Mouse (Mus musculus) CH12.LX (cell line): ENCODE measurements around the gene Myo1h. TPM values are rescaled to one million over a fixed set of nuclear protein-coding genes. Genes with fewer than 3 reads are reported as not detected.

Source experiments
- DNase-seq: peaks from one replicate; pipeline ENCODE4 v3.0.0-alpha.2; 2013; ENCODE audit errors: extremely low read depth
- H3K27ac ChIP-seq: 2 replicates; pipeline ENCODE4 v1.5.1; 2012; ENCODE audit warnings: low read depth, mild to moderate bottlenecking, control low read depth, moderate library complexity; ENCODE audit not compliant: insufficient read depth
- H3K27me3 ChIP-seq: replicated peaks from 2 replicates; pipeline ENCODE3; 2012; ENCODE audit warnings: inconsistent platforms
- H3K36me3 ChIP-seq, 2 experiments: replicated peaks in 1 of 2; 2 replicates each; pipeline versions ENCODE3 to v1.6.1; 2012; ENCODE audit warnings: inconsistent platforms in 1 of 2, low read length in 1 of 2, mild to moderate bottlenecking in 1 of 2, mixed read lengths in 1 of 2, moderate library complexity in 1 of 2; ENCODE audit not compliant: control insufficient read depth in 1 of 2, insufficient read depth in 1 of 2
- H3K4me1 ChIP-seq, 2 experiments: 2 replicates each; pipeline ENCODE4 v1.6.1; 2012; ENCODE audit warnings: inconsistent platforms in 1 of 2, moderate library complexity in 1 of 2; ENCODE audit not compliant: insufficient read depth in 2 of 2, control insufficient read depth in 1 of 2
- H3K4me2 ChIP-seq: 2 replicates; pipeline ENCODE4 v1.6.1; 2012; ENCODE audit warnings: low read depth, mild to moderate bottlenecking, control low read depth; ENCODE audit not compliant: poor library complexity, insufficient read depth, severe bottlenecking
- H3K4me3 ChIP-seq, 3 experiments: fragments of 150-350 bp in 1 of 3; sonication (generic) in 1 of 3; replicated peaks in 1 of 3; 2 replicates each; pipeline versions ENCODE3 to v1.5.1; 2011 to 2012; ENCODE audit warnings: low read depth in 2 of 3, low read length in 2 of 3, mild to moderate bottlenecking in 2 of 3, moderate library complexity in 2 of 3, control low read depth in 1 of 3, improper control_type of control experiment in 1 of 3, inconsistent platforms in 1 of 3, mixed read lengths in 1 of 3; ENCODE audit not compliant: poor library complexity in 1 of 3
- H3K79me2 ChIP-seq: replicated peaks from 2 replicates; pipeline ENCODE4 v1.6.1; 2012; ENCODE audit warnings: mild to moderate bottlenecking, moderate library complexity; ENCODE audit not compliant: control insufficient read depth, poor library complexity, insufficient read depth, severe bottlenecking; ENCODE audit errors: extremely low read depth
- H3K9ac ChIP-seq: 2 replicates; pipeline ENCODE4 v1.6.1; 2012; ENCODE audit warnings: low read depth, mild to moderate bottlenecking, control low read depth, moderate library complexity; ENCODE audit not compliant: insufficient read depth
- H3K9me3 ChIP-seq: replicated peaks from 2 replicates; pipeline ENCODE3; 2012; ENCODE audit warnings: low read length, inconsistent platforms, mixed read lengths
- BHLHE40 ChIP-seq: IDR thresholded peaks from 2 replicates; pipeline ENCODE4 v1.6.1; 2011; ENCODE audit warnings: mild to moderate bottlenecking, low read depth, low read length, improper control_type of control experiment
- CHD1 ChIP-seq: IDR thresholded peaks from 2 replicates; pipeline ENCODE4 v1.6.1; 2012; ENCODE audit warnings: low read depth, low read length, improper control_type of control experiment, inconsistent platforms
- CHD2 ChIP-seq: IDR thresholded peaks from 2 replicates; pipeline ENCODE4 v1.6.1; 2011; ENCODE audit warnings: low read length, improper control_type of control experiment
- CTCF ChIP-seq, 2 experiments: IDR thresholded peaks in 1 of 2; conservative IDR thresholded peaks in 1 of 2; 2 replicates each; pipeline ENCODE4 v1.5.1; 2011 to 2012; ENCODE audit warnings: low read depth in 2 of 2, low read length in 2 of 2, improper control_type of control experiment in 1 of 2, inconsistent platforms in 1 of 2, mild to moderate bottlenecking in 1 of 2, moderate library complexity in 1 of 2
- E2F4 ChIP-seq: IDR thresholded peaks from 2 replicates; pipeline ENCODE4 v1.6.1; 2011; ENCODE audit warnings: low read depth, low read length, improper control_type of control experiment; ENCODE audit not compliant: insufficient replicate concordance
- ELF1 ChIP-seq: IDR thresholded peaks from 2 replicates; pipeline ENCODE4 v1.6.1; 2014; ENCODE audit warnings: low read depth, mild to moderate bottlenecking, inconsistent platforms, low read length, improper control_type of control experiment
- EP300 ChIP-seq: IDR thresholded peaks from 2 replicates; pipeline ENCODE4 v1.6.1; 2011; ENCODE audit warnings: low read length, improper control_type of control experiment
- ETS1 ChIP-seq: conservative IDR thresholded peaks from 2 replicates; pipeline ENCODE4 v1.6.1; 2012; ENCODE audit warnings: low read depth, mild to moderate bottlenecking, inconsistent platforms, low read length, improper control_type of control experiment, moderate library complexity
- GABPA ChIP-seq: IDR thresholded peaks from 2 replicates; pipeline ENCODE4 v1.6.1; 2012; ENCODE audit warnings: low read depth, low read length, improper control_type of control experiment, inconsistent platforms; ENCODE audit not compliant: insufficient replicate concordance
- HCFC1 ChIP-seq: IDR thresholded peaks from 2 replicates; pipeline ENCODE4 v1.6.1; 2012; ENCODE audit warnings: low read depth, mild to moderate bottlenecking, inconsistent platforms, low read length, improper control_type of control experiment
- IRF4 ChIP-seq: IDR thresholded peaks from 2 replicates; pipeline ENCODE4 v1.6.1; 2014; ENCODE audit warnings: low read depth, mild to moderate bottlenecking, inconsistent platforms, low read length, improper control_type of control experiment
- JUN ChIP-seq: IDR thresholded peaks from 2 replicates; pipeline ENCODE4 v1.6.1; 2011; ENCODE audit warnings: low read depth, mild to moderate bottlenecking, low read length, improper control_type of control experiment, moderate library complexity; ENCODE audit not compliant: insufficient read depth
- JUND ChIP-seq: conservative IDR thresholded peaks from 2 replicates; pipeline ENCODE4 v1.6.1; 2011; ENCODE audit warnings: low read depth, low read length, improper control_type of control experiment
- KAT2A ChIP-seq: IDR thresholded peaks from 2 replicates; pipeline ENCODE4 v1.6.1; 2012; ENCODE audit warnings: low read length, improper control_type of control experiment, inconsistent platforms; ENCODE audit not compliant: insufficient replicate concordance
- MAFK ChIP-seq: IDR thresholded peaks from 2 replicates; pipeline ENCODE4 v1.6.1; 2011; ENCODE audit warnings: low read length, improper control_type of control experiment; ENCODE audit not compliant: insufficient replicate concordance
- MAX ChIP-seq: IDR thresholded peaks from 2 replicates; pipeline ENCODE4 v1.6.1; 2011; ENCODE audit warnings: low read length, improper control_type of control experiment
- MAZ ChIP-seq: IDR thresholded peaks from 2 replicates; pipeline ENCODE4 v1.6.1; 2012; ENCODE audit warnings: low read depth, mild to moderate bottlenecking, inconsistent platforms, low read length, improper control_type of control experiment, moderate library complexity
- MEF2A ChIP-seq: IDR thresholded peaks from 2 replicates; pipeline ENCODE4 v1.6.1; 2014; ENCODE audit warnings: low read depth, mild to moderate bottlenecking, inconsistent platforms, low read length, improper control_type of control experiment, borderline replicate concordance
- MXI1 ChIP-seq: IDR thresholded peaks from 2 replicates; pipeline ENCODE4 v1.6.1; 2011; ENCODE audit warnings: mild to moderate bottlenecking, low read depth, low read length, improper control_type of control experiment
- MYC ChIP-seq: IDR thresholded peaks from 2 replicates; pipeline ENCODE4 v1.6.1; 2011; ENCODE audit warnings: low read depth, mild to moderate bottlenecking, improper control_type of control experiment, low read length
- NELFE ChIP-seq: IDR thresholded peaks from 2 replicates; pipeline ENCODE4 v1.6.1; 2011; ENCODE audit warnings: low read depth, low read length, improper control_type of control experiment
- NRF1 ChIP-seq: IDR thresholded peaks from 2 replicates; pipeline ENCODE4 v1.6.1; 2014; ENCODE audit warnings: low read depth, mild to moderate bottlenecking, inconsistent platforms, low read length, improper control_type of control experiment, moderate library complexity
- PAX5 ChIP-seq: IDR thresholded peaks from 2 replicates; pipeline ENCODE4 v1.6.1; 2012; ENCODE audit warnings: low read length, inconsistent platforms, mixed read lengths
- POLR2A ChIP-seq: IDR thresholded peaks from 2 replicates; pipeline ENCODE4 v1.6.1; 2011; ENCODE audit warnings: low read depth, mild to moderate bottlenecking, improper control_type of control experiment, low read length
- POLR2AphosphoS2 ChIP-seq: IDR thresholded peaks from 2 replicates; pipeline ENCODE4 v1.6.1; 2011; ENCODE audit warnings: low read depth, low read length, improper control_type of control experiment
- RAD21 ChIP-seq: IDR thresholded peaks from 2 replicates; pipeline ENCODE4 v1.6.1; 2011; ENCODE audit warnings: low read depth, mild to moderate bottlenecking, low read length, improper control_type of control experiment, moderate library complexity
- RCOR1 ChIP-seq: conservative IDR thresholded peaks from 2 replicates; pipeline ENCODE4 v1.6.1; 2012; ENCODE audit warnings: low read depth, mild to moderate bottlenecking, inconsistent platforms, low read length, improper control_type of control experiment
- SIN3A ChIP-seq: IDR thresholded peaks from 2 replicates; pipeline ENCODE4 v1.6.1; 2012; ENCODE audit warnings: low read length, improper control_type of control experiment, inconsistent platforms
- SMC3 ChIP-seq: IDR thresholded peaks from 2 replicates; pipeline ENCODE4 v1.6.1; 2011; ENCODE audit warnings: low read depth, low read length, improper control_type of control experiment
- TBP ChIP-seq: conservative IDR thresholded peaks from 2 replicates; pipeline ENCODE4 v1.6.1; 2011; ENCODE audit warnings: low read depth, low read length, improper control_type of control experiment
- TCF12 ChIP-seq: IDR thresholded peaks from 2 replicates; pipeline ENCODE4 v1.6.1; 2014; ENCODE audit warnings: low read depth, mild to moderate bottlenecking, inconsistent platforms, low read length, improper control_type of control experiment
- UBTF ChIP-seq: IDR thresholded peaks from 2 replicates; pipeline ENCODE4 v1.6.1; 2012; ENCODE audit warnings: low read depth, mild to moderate bottlenecking, inconsistent platforms, low read length, improper control_type of control experiment, moderate library complexity
- USF1 ChIP-seq: IDR thresholded peaks from 2 replicates; pipeline ENCODE4 v1.6.1; 2014; ENCODE audit warnings: low read depth, mild to moderate bottlenecking, inconsistent platforms, low read length, improper control_type of control experiment
- USF2 ChIP-seq: conservative IDR thresholded peaks from 2 replicates; pipeline ENCODE4 v1.6.1; 2011; ENCODE audit warnings: low read depth, low read length, improper control_type of control experiment
- ZC3H11A ChIP-seq: IDR thresholded peaks from 2 replicates; pipeline ENCODE4 v1.6.1; 2012; ENCODE audit warnings: low read depth, mild to moderate bottlenecking, inconsistent platforms, low read length, improper control_type of control experiment
- ZKSCAN1 ChIP-seq: IDR thresholded peaks from 2 replicates; pipeline ENCODE4 v1.6.1; 2012; ENCODE audit warnings: low read depth, inconsistent platforms, low read length, improper control_type of control experiment, borderline replicate concordance
- ZMIZ1 ChIP-seq: IDR thresholded peaks from 2 replicates; pipeline ENCODE4 v1.6.1; 2012; ENCODE audit warnings: low read depth, mild to moderate bottlenecking, inconsistent platforms, low read length, improper control_type of control experiment
- ZNF384 ChIP-seq: IDR thresholded peaks from 2 replicates; pipeline ENCODE4 v1.6.1; 2012; ENCODE audit warnings: low read depth, low read length, improper control_type of control experiment, inconsistent platforms
- dilution Hi-C: fragments of 300-500 bp; cut with MboI; formaldehyde crosslinking; loops from 2 replicates; pipeline ENCODE4 v1.14.3; 2020; ENCODE audit warnings: low sequenced_read_pairs; ENCODE audit not compliant: extremely low pct_unique_long_range_greater_than_20kb, extremely low pct_ligation_motif_present
- in situ Hi-C: fragments of 300-500 bp; cut with MboI; formaldehyde crosslinking; loops from 3 replicates; pipeline ENCODE4 v1.14.3; 2019; ENCODE audit warnings: low sequenced_read_pairs, low pct_ligation_motif_present, low pct_unique_long_range_greater_than_20kb, mixed read lengths
- polyA plus RNA-seq: library from polyadenylated mRNA; unstranded; fragments of >175 nt; gene quantifications from 2 replicates; pipeline ENCODE4 v1.2.1, GENCODE M21; 2012; ENCODE audit warnings: low read depth; ENCODE audit not compliant: insufficient read length
- total RNA-seq, 2 experiments: library from RNA; depleted of rRNA; stranded (reverse); fragments of 300-350 nt in 1 of 2; fragments of >200 nt in 1 of 2; gene quantifications; 2 replicates each; pipeline ENCODE4 v1.2.3; 2012 to 2014

Gene Myo1h
- total and polyA plus RNA-seq, 3 experiments: 1.1 to 4.4 (median 1.8) TPM

DNA sequence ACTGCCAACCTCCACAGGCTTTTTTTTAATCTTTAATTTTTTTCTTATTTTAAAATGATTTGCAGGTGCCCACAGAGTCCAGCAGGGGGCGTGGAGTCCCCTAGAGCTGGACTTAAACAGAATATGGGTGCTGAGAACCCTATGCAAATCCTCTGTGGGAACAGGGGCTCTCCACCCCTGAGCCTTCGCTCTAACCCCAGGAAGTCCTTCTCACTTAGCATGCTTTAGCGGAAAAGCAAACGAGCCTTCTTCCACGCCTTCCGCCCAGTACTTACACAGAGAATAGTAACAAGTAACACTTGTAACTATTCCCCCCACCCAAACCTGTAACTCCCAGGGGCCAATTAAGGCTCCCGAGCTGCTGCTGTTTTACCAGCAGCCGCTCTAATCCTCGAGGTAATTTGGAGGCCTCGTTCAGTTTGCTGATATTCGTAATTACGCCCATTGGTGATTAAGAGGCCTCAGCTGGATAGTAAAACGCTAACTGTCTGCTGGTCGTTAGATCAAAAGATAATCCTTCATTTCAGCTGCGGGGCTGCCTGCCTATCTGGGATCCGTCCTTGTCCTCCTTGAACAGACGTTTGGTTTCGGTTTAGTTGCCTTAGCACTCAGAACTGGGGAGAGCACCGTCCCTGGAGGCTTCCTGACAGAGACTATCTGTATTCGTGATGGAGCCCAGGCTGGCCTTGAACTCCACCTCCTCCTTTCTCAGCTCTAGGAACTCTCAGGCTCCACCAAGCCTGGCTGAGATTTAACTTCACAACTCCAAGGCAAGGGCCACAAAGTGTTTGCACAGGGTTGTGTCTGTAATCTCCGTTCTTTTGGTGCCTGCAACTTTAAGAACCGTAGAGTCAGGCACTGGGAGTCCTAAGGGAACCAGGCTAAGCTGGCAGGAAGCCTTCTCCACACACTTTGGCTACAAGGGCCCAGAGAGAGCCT is 8.0 kb downstream of the Myo1h start:
- Histone ChIP-seq H3K27me3 (no peaks in the 10 kb centered on the region), H3K4me2 (peak overlapping the region; percentile 34)
- DNase-seq: peak; percentile 76

GRCm38 (mm10) chr5:114298212-114298894 is 9.4 kb downstream of the Myo1h start:
- Histone ChIP-seq H3K9ac (no peak overlapping the region), H3K27ac (no peak overlapping the region), H3K27me3 (no peaks in the 10 kb centered on the region), H3K4me3 (no peak overlapping the region), H3K36me3 (no peaks in the 10 kb centered on the region), H3K4me2 (no peak overlapping the region), H3K79me2 (no peaks in the 10 kb centered on the region), H3K4me1 (peaks cover 11 to 32% of the 10 kb centered on the region in 2 experiments), H3K9me3 (no peaks in the 10 kb centered on the region)
- dilution Hi-C loops (no loop called here), in situ Hi-C loops (no loop called here)
- no peak for DNase-seq
- TF ChIP-seq MAZ: no peak
- no peak for TF ChIP-seq TBP
- TF ChIP-seq ZC3H11A: no peak
- TF ChIP-seq ELF1: no peak
- no peak for TF ChIP-seq ZMIZ1
- no peak for TF ChIP-seq CTCF (conservative IDR thresholded peaks at IDR 0.05 in 1 of 2, IDR thresholded peaks at IDR 0.05 in 1 of 2; ENCODE audit: low read depth in 2 of 2, low read length in 2 of 2)
- no peak for TF ChIP-seq TCF12
- no peak for TF ChIP-seq GABPA
- TF ChIP-seq HCFC1: no peak
- TF ChIP-seq NRF1: no peak
- TF ChIP-seq CHD1: no peak
- no peak for TF ChIP-seq BHLHE40
- TF ChIP-seq MEF2A: no peak
- TF ChIP-seq POLR2A: no peak
- no peak for TF ChIP-seq PAX5

More for the DNA sequence above, 8.0 kb downstream of the Myo1h start:
- Histone ChIP-seq H3K79me2 (no peaks in the 10 kb centered on the region), H3K9ac (no peak overlapping the region; the same call in 1 of the 2 replicates), H3K27ac (no peak overlapping the region), H3K9me3 (no peaks in the 10 kb centered on the region), H3K4me1 (peaks cover 11 to 32% of the 10 kb centered on the region in 2 experiments), H3K4me3 (no peak overlapping the region), H3K36me3 (no peaks in the 10 kb centered on the region)
- TF ChIP-seq MYC: no peak
- TF ChIP-seq EP300: no peak
- no peak for TF ChIP-seq MAFK
- no peak for TF ChIP-seq POLR2AphosphoS2
- no peak for TF ChIP-seq ZC3H11A
- TF ChIP-seq ZNF384: peak; percentile 53
- TF ChIP-seq HCFC1: no peak
- no peak for TF ChIP-seq TCF12
- no peak for TF ChIP-seq MXI1
- peak; percentile 41 for TF ChIP-seq SMC3
- no peak for TF ChIP-seq ZKSCAN1
- no peak for TF ChIP-seq MAX
- TF ChIP-seq ETS1: no peak; the same call in 1 of the 2 replicates
- no peak for TF ChIP-seq E2F4
- TF ChIP-seq CHD2: no peak
- TF ChIP-seq SIN3A: no peak
- TF ChIP-seq MAZ: no peak
- TF ChIP-seq ZMIZ1: no peak
- no peak for TF ChIP-seq GABPA
- TF ChIP-seq MEF2A: no peak
- no peak for TF ChIP-seq JUND
- TF ChIP-seq ELF1: peak; percentile 63; the same call in 1 of the 2 replicates
- no peak for TF ChIP-seq TBP
- no peak for TF ChIP-seq BHLHE40
- TF ChIP-seq USF2: no peak
- TF ChIP-seq USF1: no peak
- no peak for TF ChIP-seq KAT2A
- TF ChIP-seq RCOR1: no peak
- no peak for TF ChIP-seq CHD1
- TF ChIP-seq POLR2A: 0 out of 2 replicates have a peak, but pooled peaks have one; percentile 20
- TF ChIP-seq IRF4: no peak
- no peak for TF ChIP-seq NRF1
- TF ChIP-seq NELFE: no peak
- peak; percentile 49 to 72 for TF ChIP-seq CTCF (conservative IDR thresholded peaks at IDR 0.05 in 1 of 2, IDR thresholded peaks at IDR 0.05 in 1 of 2; ENCODE audit: low read depth in 2 of 2, low read length in 2 of 2)
- peak; percentile 27 for TF ChIP-seq RAD21
- TF ChIP-seq UBTF: no peak
- no peak for TF ChIP-seq PAX5
- TF ChIP-seq JUN: no peak
- in situ Hi-C loops: no loop called here
- dilution Hi-C loops: no loop called here
